Mouse (Mus musculus): ENCODE data around the gene Lemd1. TPM values are rescaled to one million over a fixed set of nuclear protein-coding genes. Genes with fewer than 3 reads are reported as not detected.

Lemd1 gene
- total and polyA plus RNA-seq, 2 experiments: not detected

DNA sequence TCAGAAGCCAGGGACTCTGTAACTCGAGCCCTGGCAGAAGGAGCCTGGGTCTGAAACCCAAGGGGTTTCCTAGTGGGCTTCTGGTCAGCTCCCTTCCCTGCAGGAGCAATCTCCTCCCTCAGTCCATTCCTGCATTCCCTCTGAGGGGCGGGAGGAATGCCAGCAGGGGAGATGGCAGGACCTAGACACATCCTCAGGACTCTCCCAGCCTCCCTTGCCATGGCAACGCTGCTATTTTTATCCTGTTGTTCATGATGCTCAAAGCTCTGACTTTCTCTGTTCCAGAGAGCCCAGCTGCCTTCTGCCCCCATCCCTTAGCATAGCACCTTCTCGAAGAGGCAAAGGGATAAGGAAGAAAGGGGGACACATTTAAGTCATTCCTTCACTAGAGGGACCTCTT is 16.9 kb downstream of the Lemd1 start:
- H3K79me2 ChIP-seq (ENCODE audit: control insufficient read depth, insufficient read depth, low read length): no peaks in the 10 kb centered on the region
- H3K4me3 ChIP-seq (ENCODE audit: insufficient read depth, low read depth, low read length): no peak overlapping the region
- no peak for DNase-seq (ENCODE audit: extremely low read depth, low read depth, low spot score)
- TF ChIP-seq CTCF (IDR thresholded peaks at IDR 0.05; ENCODE audit: low read depth, low read length) (no peak), POLR2A (IDR thresholded peaks at IDR 0.05; ENCODE audit: extremely low read depth, insufficient read depth, low read length) (no peak)
- no peaks in the 10 kb centered on the region for H3K4me1 ChIP-seq (ENCODE audit: control insufficient read depth, insufficient read depth, low read length)
- H3K27ac ChIP-seq (replicated peaks; ENCODE audit: insufficient read depth, low read depth, low read length): no peak overlapping the region
- 32% methylated on average over 4 of the region's 4 CpGs for WGBS
- no peak overlapping the region for H3K9ac ChIP-seq (ENCODE audit: low read depth, low read length)
- H3K27me3 ChIP-seq (ENCODE audit: control insufficient read depth, insufficient read depth, low read length): peaks cover 4% of the 10 kb centered on the region; the same call in 1 of the 2 replicates
- H3K36me3 ChIP-seq (ENCODE audit: control insufficient read depth, insufficient read depth, low read length): no peaks in the 10 kb centered on the region

DNA sequence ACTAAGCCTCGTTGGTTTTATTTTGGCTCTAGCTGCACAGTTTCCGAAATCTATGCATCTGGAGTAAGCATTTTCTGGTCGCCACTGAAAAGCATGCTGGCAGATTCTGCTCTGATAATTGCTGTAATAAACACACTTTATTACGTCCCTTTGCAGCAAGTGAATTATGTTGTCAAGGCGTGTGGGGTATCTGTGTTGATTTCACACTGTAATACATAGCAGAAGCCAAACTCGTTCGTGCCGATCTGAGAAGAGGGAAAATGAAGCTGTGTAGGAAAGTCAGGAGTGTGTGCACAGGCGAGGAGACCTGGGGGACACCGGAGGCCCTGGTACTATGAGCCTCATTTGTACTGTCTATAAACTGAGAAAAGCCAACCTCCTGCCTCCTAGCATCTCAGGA is 18.2 kb downstream of the Lemd1 start:
- TF ChIP-seq CTCF (IDR thresholded peaks at IDR 0.05; ENCODE audit: low read depth, low read length) (no peak), POLR2A (IDR thresholded peaks at IDR 0.05; ENCODE audit: extremely low read depth, insufficient read depth, low read length) (no peak)
- H3K79me2 ChIP-seq (ENCODE audit: control insufficient read depth, insufficient read depth, low read length): no peaks in the 10 kb centered on the region
- no peak overlapping the region for H3K4me3 ChIP-seq (ENCODE audit: insufficient read depth, low read depth, low read length)
- H3K9ac ChIP-seq (ENCODE audit: low read depth, low read length): no peak overlapping the region
- H3K4me1 ChIP-seq (ENCODE audit: control insufficient read depth, insufficient read depth, low read length): no peaks in the 10 kb centered on the region
- no peaks in the 10 kb centered on the region for H3K36me3 ChIP-seq (ENCODE audit: control insufficient read depth, insufficient read depth, low read length)
- H3K27ac ChIP-seq (replicated peaks; ENCODE audit: insufficient read depth, low read depth, low read length): no peak overlapping the region
- DNase-seq (ENCODE audit: extremely low read depth, low read depth, low spot score): no peak
- peaks cover 4% of the 10 kb centered on the region; the same call in 1 of the 2 replicates for H3K27me3 ChIP-seq (ENCODE audit: control insufficient read depth, insufficient read depth, low read length)
- WGBS: 83% methylated on average over 10 of the region's 10 CpGs

- H3K27ac ChIP-seq (replicated peaks; ENCODE audit: insufficient read depth, low read depth, low read length): no peak overlapping the region
- no peaks in the 10 kb centered on the region for H3K4me1 ChIP-seq (ENCODE audit: control insufficient read depth, insufficient read depth, low read length)
- WGBS: 15% methylated on average over 7 of the region's 7 CpGs
- peak; percentile 55 for DNase-seq (ENCODE audit: extremely low read depth, low read depth, low spot score)
- H3K79me2 ChIP-seq (ENCODE audit: control insufficient read depth, insufficient read depth, low read length): no peaks in the 10 kb centered on the region
- peaks cover 4% of the 10 kb centered on the region; the same call in 1 of the 2 replicates for H3K27me3 ChIP-seq (ENCODE audit: control insufficient read depth, insufficient read depth, low read length)
- H3K4me3 ChIP-seq (ENCODE audit: insufficient read depth, low read depth, low read length): no peak overlapping the region
- TF ChIP-seq CTCF (IDR thresholded peaks at IDR 0.05; ENCODE audit: low read depth, low read length): peak; percentile 66
- TF ChIP-seq POLR2A (IDR thresholded peaks at IDR 0.05; ENCODE audit: extremely low read depth, insufficient read depth, low read length): no peak
- H3K9ac ChIP-seq (ENCODE audit: low read depth, low read length): no peak overlapping the region
- no peaks in the 10 kb centered on the region for H3K36me3 ChIP-seq (ENCODE audit: control insufficient read depth, insufficient read depth, low read length)
These were observed 19.7 kb downstream of the Lemd1 start for GRCm38 (mm10) chr1:132210922-132211321.

GRCm38 (mm10) chr1:132211672-132212071 is 20.4 kb downstream of the Lemd1 start:
- 42% methylated on average over 12 of the region's 12 CpGs for WGBS
- no peak for DNase-seq (ENCODE audit: extremely low read depth, low read depth, low spot score)
- H3K4me3 ChIP-seq (ENCODE audit: insufficient read depth, low read depth, low read length): no peak overlapping the region
- no peaks in the 10 kb centered on the region for H3K36me3 ChIP-seq (ENCODE audit: control insufficient read depth, insufficient read depth, low read length)
- no peaks in the 10 kb centered on the region for H3K79me2 ChIP-seq (ENCODE audit: control insufficient read depth, insufficient read depth, low read length)
- H3K4me1 ChIP-seq (ENCODE audit: control insufficient read depth, insufficient read depth, low read length): no peaks in the 10 kb centered on the region
- no peak overlapping the region for H3K27ac ChIP-seq (replicated peaks; ENCODE audit: insufficient read depth, low read depth, low read length)
- H3K27me3 ChIP-seq (ENCODE audit: control insufficient read depth, insufficient read depth, low read length): peaks cover 4% of the 10 kb centered on the region; the same call in 1 of the 2 replicates
- no peak for TF ChIP-seq CTCF (IDR thresholded peaks at IDR 0.05; ENCODE audit: low read depth, low read length)
- no peak for TF ChIP-seq POLR2A (IDR thresholded peaks at IDR 0.05; ENCODE audit: extremely low read depth, insufficient read depth, low read length)
- no peak overlapping the region for H3K9ac ChIP-seq (ENCODE audit: low read depth, low read length)

DNA sequence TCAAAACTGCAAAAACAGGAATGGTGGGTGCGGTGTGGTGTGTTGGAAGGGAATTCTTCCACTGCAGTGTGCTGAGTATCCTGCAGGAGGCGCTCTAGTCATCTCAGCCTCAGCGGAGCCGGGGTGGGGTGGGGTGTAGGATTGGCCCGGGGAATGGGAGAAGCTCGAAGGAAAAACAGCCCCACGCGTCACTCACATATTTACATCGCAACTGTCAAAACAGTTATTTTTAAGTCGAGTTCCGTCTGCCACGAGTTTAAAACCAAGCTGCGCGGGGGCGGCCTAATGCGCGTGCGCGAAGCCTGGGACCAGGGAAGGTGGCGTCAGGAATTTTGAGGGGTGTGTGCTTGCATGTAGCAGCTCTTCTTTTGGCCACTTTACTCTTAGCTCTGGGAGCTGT is 21.0 kb downstream of the Lemd1 start:
- Histone ChIP-seq H3K27ac (replicated peaks; ENCODE audit: insufficient read depth, low read depth, low read length) (no peak overlapping the region), H3K4me3 (ENCODE audit: insufficient read depth, low read depth, low read length) (peak overlapping the region; percentile 28; the same call in 1 of the 2 replicates), H3K9ac (ENCODE audit: low read depth, low read length) (no peak overlapping the region), H3K4me1 (ENCODE audit: control insufficient read depth, insufficient read depth, low read length) (no peaks in the 10 kb centered on the region), H3K36me3 (ENCODE audit: control insufficient read depth, insufficient read depth, low read length) (no peaks in the 10 kb centered on the region), H3K27me3 (ENCODE audit: control insufficient read depth, insufficient read depth, low read length) (peaks cover 4% of the 10 kb centered on the region; the same call in 1 of the 2 replicates), H3K79me2 (ENCODE audit: control insufficient read depth, insufficient read depth, low read length) (no peaks in the 10 kb centered on the region)
- DNase-seq (ENCODE audit: extremely low read depth, low read depth, low spot score): peak; percentile 7
- peak; percentile 76 for TF ChIP-seq CTCF (IDR thresholded peaks at IDR 0.05; ENCODE audit: low read depth, low read length)
- TF ChIP-seq POLR2A (IDR thresholded peaks at IDR 0.05; ENCODE audit: extremely low read depth, insufficient read depth, low read length): no peak
- WGBS: 9% methylated on average over 20 of the region's 20 CpGs

GRCm38 (mm10) chr1:132213076-132213475 is 21.8 kb downstream of the Lemd1 start:
- H3K79me2 ChIP-seq (ENCODE audit: control insufficient read depth, insufficient read depth, low read length): no peaks in the 10 kb centered on the region
- no peak overlapping the region for H3K4me3 ChIP-seq (ENCODE audit: insufficient read depth, low read depth, low read length)
- H3K27ac ChIP-seq (replicated peaks; ENCODE audit: insufficient read depth, low read depth, low read length): no peak overlapping the region
- H3K36me3 ChIP-seq (ENCODE audit: control insufficient read depth, insufficient read depth, low read length): no peaks in the 10 kb centered on the region
- no peak for TF ChIP-seq POLR2A (IDR thresholded peaks at IDR 0.05; ENCODE audit: extremely low read depth, insufficient read depth, low read length)
- TF ChIP-seq CTCF (IDR thresholded peaks at IDR 0.05; ENCODE audit: low read depth, low read length): no peak
- no peak overlapping the region for H3K9ac ChIP-seq (ENCODE audit: low read depth, low read length)
- no peaks in the 10 kb centered on the region for H3K4me1 ChIP-seq (ENCODE audit: control insufficient read depth, insufficient read depth, low read length)
- DNase-seq (ENCODE audit: extremely low read depth, low read depth, low spot score): no peak
- peaks cover 4% of the 10 kb centered on the region; the same call in 1 of the 2 replicates for H3K27me3 ChIP-seq (ENCODE audit: control insufficient read depth, insufficient read depth, low read length)
- WGBS: 65% methylated on average over 6 of the region's 6 CpGs
